Mouse (Mus musculus) liver, embryonic 16.5 days (tissue): ENCODE results near the gene Gab3. TPM values are rescaled to one million over a fixed set of nuclear protein-coding genes. Genes with fewer than 3 reads are reported as not detected.
"Not testable (repeated sequence)": the region's sequence is repeated elsewhere in the genome, so short reads cannot be mapped to it uniquely, and the experiment has no call there.

Experiments used
- ATAC-seq: fragments of 200-750 bp; cut with Nextera tagmentation; 2 replicates; pipeline ENCODE4 v1.8.0; 2017; ENCODE audit warnings: low read depth, mild to moderate bottlenecking, moderate number of reproducible peaks, moderate library complexity
- H3K27ac ChIP-seq: fragments of 300-500 bp; sonication (generic); 2 replicates; pipeline ENCODE4 v1.5.1; 2014; ENCODE audit warnings: mild to moderate bottlenecking, low read length
- H3K27me3 ChIP-seq: fragments of 300-500 bp; sonication (generic); 2 replicates; pipeline ENCODE4 v1.6.1; 2014; ENCODE audit warnings: low read depth, low read length, mixed read lengths; ENCODE audit not compliant: control insufficient read depth, insufficient read depth
- H3K36me3 ChIP-seq: fragments of 300-500 bp; sonication (generic); 2 replicates; pipeline ENCODE4 v1.6.1; 2014; ENCODE audit warnings: mild to moderate bottlenecking; ENCODE audit not compliant: control insufficient read depth, insufficient read depth
- H3K4me1 ChIP-seq: fragments of 300-500 bp; sonication (generic); 2 replicates; pipeline ENCODE4 v1.6.1; 2014; ENCODE audit warnings: low read depth, low read length, mixed read lengths; ENCODE audit not compliant: control insufficient read depth
- H3K4me2 ChIP-seq: fragments of 300-500 bp; sonication (generic); 2 replicates; pipeline ENCODE4 v1.6.1; 2014; ENCODE audit warnings: low read depth, low read length, mixed read lengths
- H3K4me3 ChIP-seq: fragments of 300-500 bp; sonication (generic); 2 replicates; pipeline ENCODE4 v1.5.1; 2014; ENCODE audit warnings: low read depth, mild to moderate bottlenecking, low read length
- H3K9ac ChIP-seq: fragments of 300-500 bp; sonication (generic); 2 replicates; pipeline ENCODE4 v1.6.1; 2014; ENCODE audit warnings: low read depth, low read length
- H3K9me3 ChIP-seq: fragments of 300-500 bp; sonication (generic); replicated peaks from 2 replicates; pipeline ENCODE4 v1.6.1; 2016; ENCODE audit warnings: low read length; ENCODE audit not compliant: control insufficient read depth
- WGBS: fragments of 180-500 bp; shearing (Covaris S2); extraction: QIAGEN DNeasy Blood & Tissue Kit; methylation state at CpG from one replicate; pipeline ENCODE4 v1.1.7; 2014; ENCODE audit not compliant: insufficient replicate concordance; 5-methylcytosine and 5-hydroxymethylcytosine counted together
- polyA plus RNA-seq: library from polyadenylated mRNA; unstranded; fragments of >200 nt; fragmentation: Nextera tagmentation; extraction: Ambion mirVana; gene quantifications from 2 replicates; pipeline ENCODE4 v1.2.1, GENCODE M21; 2015

Gene Gab3
- polyA plus RNA-seq, 1 experiment from 2014 or later: 1.4 TPM

DNA sequence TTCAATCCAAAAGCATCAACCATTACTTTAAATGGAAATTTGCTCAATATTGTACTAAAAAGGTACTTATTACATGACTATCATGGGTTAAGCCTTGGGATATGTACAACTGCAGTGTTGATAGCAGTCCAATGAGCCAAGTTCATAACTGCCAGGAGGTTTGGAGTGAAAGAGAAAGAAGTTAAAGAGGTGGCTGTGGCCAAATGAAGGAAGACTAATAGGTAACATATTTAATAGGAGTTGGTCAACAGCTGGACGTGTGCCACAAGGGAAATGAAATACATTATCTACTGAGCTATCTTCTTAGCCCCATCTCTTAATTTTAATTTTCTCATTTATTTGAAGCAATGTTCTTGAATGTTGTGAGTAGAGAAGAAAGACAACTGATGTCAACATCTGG lies 39.3 kb downstream of the Gab3 start:
- ATAC-seq: no peak
- Histone ChIP-seq H3K4me2 (no peak overlapping the region), H3K9me3 (no peaks in the 10 kb centered on the region), H3K27ac (no peak overlapping the region), H3K36me3 (no peaks in the 10 kb centered on the region), H3K4me3 (no peak overlapping the region), H3K27me3 (no peaks in the 10 kb centered on the region), H3K4me1 (no peaks in the 10 kb centered on the region), H3K9ac (no peak overlapping the region)
- WGBS: 64% methylated on average over 1 of the region's 1 CpGs

DNA sequence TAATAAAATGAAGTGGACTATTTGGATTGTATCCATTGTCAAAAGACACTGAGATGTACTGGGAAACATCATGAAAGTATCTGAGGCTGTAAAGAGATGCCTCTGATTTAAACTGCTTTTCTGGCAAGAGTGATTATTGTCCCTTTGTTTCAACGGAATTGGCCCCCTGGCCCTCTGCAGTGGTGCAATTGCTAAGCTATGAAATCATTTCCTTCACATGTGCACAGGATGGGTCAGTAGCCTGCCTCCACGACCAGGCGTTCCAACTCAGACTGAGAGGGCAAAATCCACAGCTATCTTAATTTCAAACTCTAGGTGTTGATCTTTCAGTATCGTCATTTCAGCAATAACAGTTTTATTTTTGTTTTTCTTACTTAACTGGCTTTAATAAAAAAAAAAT lies 40.7 kb downstream of the Gab3 start:
- H3K9ac ChIP-seq: no peak overlapping the region
- H3K36me3 ChIP-seq: no peaks in the 10 kb centered on the region
- no peaks in the 10 kb centered on the region for H3K4me1 ChIP-seq
- H3K27ac ChIP-seq: no peak overlapping the region
- no peaks in the 10 kb centered on the region for H3K9me3 ChIP-seq
- no peak overlapping the region for H3K4me2 ChIP-seq
- 35% methylated on average over 4 of the region's 4 CpGs for WGBS
- H3K4me3 ChIP-seq: no peak overlapping the region
- no peak for ATAC-seq
- H3K27me3 ChIP-seq: no peaks in the 10 kb centered on the region

DNA sequence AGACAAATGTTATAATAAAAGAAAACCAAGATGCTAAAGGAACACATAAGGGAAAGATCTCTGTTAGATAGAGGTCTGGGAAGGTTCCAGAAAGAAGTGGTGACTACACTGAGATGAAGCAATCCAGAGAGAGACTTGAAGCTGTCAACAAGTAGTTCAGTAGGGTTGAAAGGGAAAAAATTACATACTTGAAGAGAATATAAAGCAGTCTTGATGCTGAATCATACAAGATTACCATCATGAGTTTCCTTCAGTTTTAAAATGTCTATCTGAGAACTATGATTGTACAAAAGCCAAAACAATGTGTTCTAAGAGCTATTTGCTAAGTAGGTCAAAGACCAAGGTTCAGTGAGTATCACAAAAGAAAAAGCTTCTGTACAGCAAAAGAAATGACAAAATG lies 48.6 kb downstream of the Gab3 start:
- ATAC-seq: no peak

DNA sequence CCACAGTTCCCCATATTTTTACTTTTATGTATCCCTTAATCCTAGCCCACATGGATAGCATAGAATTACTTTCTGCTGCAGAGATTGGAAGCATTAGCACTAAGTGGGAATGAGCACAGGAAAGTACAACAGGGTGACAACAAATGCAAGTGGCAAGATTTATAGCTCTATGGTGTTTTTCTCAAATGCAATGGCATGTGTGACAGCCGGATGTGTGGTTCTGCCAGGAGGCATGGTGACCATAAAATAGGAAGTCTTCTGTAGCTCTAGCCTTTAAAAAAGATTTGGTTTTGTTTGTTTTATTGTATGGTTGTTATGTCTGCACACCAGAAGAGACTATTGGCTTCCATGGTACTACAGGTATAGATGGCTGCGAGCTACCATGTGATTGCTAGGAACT lies 50.1 kb downstream of the Gab3 start:
- 51% methylated on average over 2 of the region's 2 CpGs for WGBS
- Histone ChIP-seq H3K4me1 (no peaks in the 10 kb centered on the region), H3K36me3 (no peaks in the 10 kb centered on the region), H3K4me2 (no peak overlapping the region), H3K4me3 (no peak overlapping the region), H3K27me3 (no peaks in the 10 kb centered on the region), H3K9me3 (no peaks in the 10 kb centered on the region), H3K27ac (no peak overlapping the region), H3K9ac (no peak overlapping the region)
- ATAC-seq: no peak

More for the DNA sequence above, 48.6 kb downstream of the Gab3 start:
- Histone ChIP-seq H3K27me3 (no peaks in the 10 kb centered on the region), H3K9ac (no peak overlapping the region), H3K4me3 (no peak overlapping the region), H3K27ac (no peak overlapping the region), H3K4me1 (no peaks in the 10 kb centered on the region), H3K4me2 (no peak overlapping the region), H3K9me3 (no peaks in the 10 kb centered on the region), H3K36me3 (no peaks in the 10 kb centered on the region)

DNA sequence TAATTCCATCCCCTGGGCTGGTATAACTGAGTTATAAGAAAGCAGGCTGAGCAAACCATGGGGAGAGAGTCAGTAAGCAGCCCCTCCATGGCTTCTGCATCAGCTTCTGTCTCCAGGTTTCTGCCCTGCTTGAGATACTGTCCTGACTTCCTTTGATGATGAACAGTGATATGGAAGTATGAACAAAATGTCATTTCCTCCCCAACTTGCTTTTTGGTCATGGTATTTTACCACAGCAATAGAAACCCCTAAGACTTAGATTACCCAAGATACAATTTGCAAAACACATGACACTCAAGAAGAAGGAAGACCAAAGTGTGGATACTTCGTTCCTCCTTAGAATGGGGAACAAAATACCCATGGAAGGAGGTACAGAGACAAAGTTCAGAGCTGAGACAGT lies 51.2 kb downstream of the Gab3 start:
- H3K27me3 ChIP-seq, H3K4me2 ChIP-seq, H3K36me3 ChIP-seq, H3K27ac ChIP-seq, ATAC-seq, H3K9me3 ChIP-seq, H3K9ac ChIP-seq, H3K4me1 ChIP-seq, H3K4me3 ChIP-seq: not testable (repeated sequence)
- WGBS: 25% methylated on average over 1 of the region's 1 CpGs

DNA sequence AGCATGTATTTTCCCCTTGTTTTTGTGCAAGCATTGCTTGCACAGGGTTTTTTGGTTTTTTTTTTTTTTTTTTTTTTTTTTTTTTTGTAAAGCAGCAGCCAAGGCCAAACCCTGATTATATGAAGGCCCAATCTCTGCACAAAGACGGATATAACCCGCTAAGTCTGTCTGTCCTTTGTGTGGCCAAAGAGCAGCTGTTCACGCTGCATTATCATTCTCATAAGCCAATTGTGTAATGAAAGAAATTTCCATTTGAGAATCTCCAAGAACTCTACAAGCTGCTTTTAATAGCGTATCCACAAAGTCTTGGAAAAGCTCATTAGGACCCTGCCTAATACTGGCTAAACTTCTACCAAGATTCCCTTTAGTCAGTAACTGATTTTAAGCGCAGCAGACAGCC lies 101.5 kb downstream of the Gab3 start:
- no peak overlapping the region for H3K27ac ChIP-seq
- no peak overlapping the region for H3K9ac ChIP-seq
- no peak overlapping the region for H3K4me2 ChIP-seq
- H3K27me3 ChIP-seq: no peaks in the 10 kb centered on the region
- ATAC-seq: no peak
- no peaks in the 10 kb centered on the region for H3K36me3 ChIP-seq
- H3K9me3 ChIP-seq: no peaks in the 10 kb centered on the region
- 58% methylated on average over 5 of the region's 5 CpGs for WGBS
- H3K4me1 ChIP-seq: no peaks in the 10 kb centered on the region
- no peak overlapping the region for H3K4me3 ChIP-seq

DNA sequence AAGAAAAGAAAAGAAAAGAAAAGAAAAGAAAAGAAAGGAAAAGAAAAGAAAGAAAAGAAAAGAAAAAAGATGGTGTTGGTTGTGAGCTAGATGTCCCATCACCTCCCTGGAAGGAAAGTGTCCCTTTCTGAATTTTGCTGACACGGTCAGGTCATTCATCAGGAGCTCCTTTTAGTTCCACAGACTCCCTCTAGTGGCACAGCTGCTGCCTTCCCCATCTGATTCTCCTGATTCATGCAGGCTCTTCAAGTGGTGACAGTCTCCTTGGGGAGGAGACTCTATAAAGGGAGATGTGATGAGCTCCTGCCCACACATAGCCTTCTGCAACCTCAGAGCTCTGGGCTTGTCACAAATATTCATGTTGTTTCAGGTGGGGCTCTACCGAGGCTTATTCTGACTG lies 122.4 kb downstream of the Gab3 start:
- H3K9ac ChIP-seq, H3K4me2 ChIP-seq, H3K27ac ChIP-seq, H3K36me3 ChIP-seq, H3K4me3 ChIP-seq, H3K4me1 ChIP-seq, ATAC-seq, H3K9me3 ChIP-seq, H3K27me3 ChIP-seq: not testable (repeated sequence)
- WGBS: 10% methylated on average over 1 of the region's 2 CpGs

DNA sequence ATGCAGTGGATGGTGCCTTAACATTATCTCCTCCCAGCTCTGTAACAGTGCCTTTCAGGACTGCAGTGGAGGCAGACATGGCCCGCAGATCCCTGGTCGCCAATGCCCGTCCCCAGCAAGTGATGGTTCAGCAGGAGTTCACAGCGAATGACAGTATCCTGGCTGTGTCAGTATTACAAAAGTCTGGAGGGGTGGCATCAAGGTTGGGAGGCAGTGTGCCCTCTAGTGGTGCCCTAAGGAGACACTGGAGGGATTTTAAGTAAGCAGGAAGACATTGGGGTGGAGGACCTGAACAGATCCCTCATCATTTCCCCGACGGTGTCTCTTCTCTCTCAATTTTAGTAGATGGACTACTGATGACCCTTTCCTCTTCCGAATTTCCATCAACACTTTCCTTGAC lies 126.1 kb downstream of the Gab3 start:
- WGBS: 63% methylated on average over 7 of the region's 7 CpGs
- not testable (repeated sequence) for H3K4me2 ChIP-seq, H3K9ac ChIP-seq, H3K4me1 ChIP-seq, H3K27me3 ChIP-seq, H3K4me3 ChIP-seq, H3K36me3 ChIP-seq, H3K9me3 ChIP-seq, ATAC-seq, H3K27ac ChIP-seq
